Mouse (Mus musculus): ENCODE measurements at regions not wholly inside any gene's neighbourhood (a gene's known extent, or its start where the extent isn't known, plus 50 kb on each side); places are given as distances from the start of the nearest gene placed in this dataset.
"Not testable (repeated sequence)": the region's sequence is repeated elsewhere in the genome, so short reads cannot be mapped to it uniquely, and the experiment has no call there.

GRCm38 (mm10) chr10:49985038-49985437 is 196.5 kb upstream of the Grik2 start:
- no peak overlapping the region for H3K4me2 ChIP-seq (ENCODE audit: low read length)
- no peak overlapping the region for H3K4me3 ChIP-seq (replicated peaks; ENCODE audit: low read depth, low read length)
- H3K27ac ChIP-seq, result no peak overlapping the region
- H3K9me3 ChIP-seq (replicated peaks; ENCODE audit: low read length), result no peaks in the 10 kb centered on the region
- H3K4me1 ChIP-seq (replicated peaks; ENCODE audit: insufficient read depth, low read length), result no peaks in the 10 kb centered on the region
- ATAC-seq (replicated peaks; ENCODE audit: low FRiP score, low read depth) (no peak), DNase-seq (ENCODE audit: low spot score) (no peak)
- H3K9ac ChIP-seq (ENCODE audit: low read depth, low read length), result no peak overlapping the region
- no peaks in the 10 kb centered on the region for H3K36me3 ChIP-seq (ENCODE audit: insufficient read depth, low read length)
- WGBS, result 68% methylated on average over 2 of the region's 2 CpGs
- no peaks in the 10 kb centered on the region for H3K27me3 ChIP-seq (ENCODE audit: insufficient read depth, low read length)
- no peak for TF ChIP-seq CTCF (IDR thresholded peaks at IDR 0.05; ENCODE audit: low read depth)

DNA sequence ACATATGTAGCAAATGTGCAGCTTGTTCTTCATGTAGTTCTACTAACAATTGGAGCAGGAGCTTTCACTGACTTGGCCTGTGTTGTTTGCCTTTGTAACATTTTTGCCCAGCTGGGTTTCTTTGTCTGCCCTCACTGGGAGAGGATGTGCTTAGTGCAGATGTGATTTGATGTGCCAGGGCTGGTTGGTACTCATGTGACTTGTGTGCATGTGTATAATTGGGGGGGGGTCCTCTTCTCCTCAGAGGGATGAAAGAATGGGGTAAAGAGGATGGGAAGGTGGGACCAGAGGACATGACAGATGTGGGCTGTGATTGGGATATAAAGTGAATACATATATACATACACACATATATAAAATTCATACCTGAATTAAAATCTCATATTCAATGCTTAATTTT is 163.9 kb upstream of the Grik2 start:
- Histone ChIP-seq H3K9ac (ENCODE audit: low read depth, low read length) (no peak overlapping the region), H3K4me2 (ENCODE audit: low read length) (no peak overlapping the region), H3K36me3 (ENCODE audit: insufficient read depth, low read length) (no peaks in the 10 kb centered on the region), H3K27ac (no peak overlapping the region), H3K9me3 (replicated peaks; ENCODE audit: low read length) (no peaks in the 10 kb centered on the region), H3K27me3 (ENCODE audit: insufficient read depth, low read length) (no peaks in the 10 kb centered on the region), H3K4me3 (replicated peaks; ENCODE audit: low read depth, low read length) (no peak overlapping the region), H3K4me1 (replicated peaks; ENCODE audit: insufficient read depth, low read length) (no peaks in the 10 kb centered on the region)
- ATAC-seq (replicated peaks; ENCODE audit: low FRiP score, low read depth) (no peak), DNase-seq (ENCODE audit: low spot score) (no peak)
- no peak for TF ChIP-seq CTCF (IDR thresholded peaks at IDR 0.05; ENCODE audit: low read depth)

GRCm38 (mm10) chr10:49937305-49937704 is 148.7 kb upstream of the Grik2 start:
- not testable (repeated sequence) for H3K4me3 ChIP-seq (replicated peaks; ENCODE audit: low read depth, low read length); H3K9ac ChIP-seq (ENCODE audit: low read depth, low read length); DNase-seq (ENCODE audit: low spot score); H3K4me1 ChIP-seq (replicated peaks; ENCODE audit: insufficient read depth, low read length); H3K36me3 ChIP-seq (ENCODE audit: insufficient read depth, low read length); H3K9me3 ChIP-seq (replicated peaks; ENCODE audit: low read length); H3K27ac ChIP-seq; H3K4me2 ChIP-seq (ENCODE audit: low read length); H3K27me3 ChIP-seq (ENCODE audit: insufficient read depth, low read length)
- WGBS, result 83% methylated on average over 2 of the region's 2 CpGs
- 0 out of 2 replicates have a peak, but pooled peaks have one; percentile 36 for ATAC-seq (replicated peaks; ENCODE audit: low FRiP score, low read depth)

DNA sequence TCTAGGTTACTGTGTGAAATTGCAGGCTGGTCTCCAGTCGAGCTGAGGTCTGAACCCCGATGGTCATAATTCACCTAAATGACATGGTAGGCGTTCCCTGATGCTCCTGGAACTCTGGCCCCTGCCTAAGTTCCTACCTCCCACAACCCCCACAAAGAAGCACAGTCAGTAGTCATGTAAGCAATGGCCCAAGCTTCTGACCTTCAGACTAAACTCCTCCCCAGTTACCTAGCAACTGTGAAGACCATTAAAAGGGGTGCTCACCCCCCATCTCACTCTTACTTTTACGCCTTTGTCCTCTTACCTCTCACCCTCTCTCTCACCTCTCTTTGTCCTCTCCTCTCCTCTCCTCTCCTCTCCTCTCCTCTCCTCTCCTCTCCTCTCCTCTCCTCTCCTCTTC is 120.6 kb upstream of the Grik2 start:
- not testable (repeated sequence) for H3K27me3 ChIP-seq (ENCODE audit: insufficient read depth, low read length)

DNA sequence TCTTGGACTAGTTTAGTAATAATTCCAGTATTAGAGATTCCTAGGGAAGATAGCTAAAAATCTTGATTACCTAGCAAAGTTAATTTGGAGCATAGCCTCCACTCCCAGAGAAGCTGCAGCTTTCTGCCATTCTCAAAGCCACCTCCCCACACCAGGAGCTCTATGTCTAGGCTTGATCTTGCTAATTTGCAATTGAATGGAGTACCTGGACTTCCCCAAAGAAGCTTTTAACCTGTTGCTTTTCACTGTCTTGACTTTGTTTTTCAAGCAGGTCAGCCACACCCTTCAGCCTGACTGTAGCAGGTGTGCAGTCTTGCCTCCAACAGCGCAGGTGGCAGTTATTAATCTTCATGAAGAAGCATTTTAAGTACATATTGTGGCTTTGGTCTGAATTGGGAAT is 119.6 kb upstream of the Grik2 start:
- not testable (repeated sequence) for H3K9ac ChIP-seq (ENCODE audit: low read depth, low read length); H3K27me3 ChIP-seq (ENCODE audit: insufficient read depth, low read length); H3K9me3 ChIP-seq (replicated peaks; ENCODE audit: low read length); H3K4me1 ChIP-seq (replicated peaks; ENCODE audit: insufficient read depth, low read length); DNase-seq (ENCODE audit: low spot score); H3K27ac ChIP-seq; H3K36me3 ChIP-seq (ENCODE audit: insufficient read depth, low read length); ATAC-seq (replicated peaks; ENCODE audit: low FRiP score, low read depth); H3K4me2 ChIP-seq (ENCODE audit: low read length); H3K4me3 ChIP-seq (replicated peaks; ENCODE audit: low read depth, low read length)
- WGBS, result 77% methylated on average over 1 of the region's 1 CpGs

More for the DNA sequence above, 120.6 kb upstream of the Grik2 start:
- not testable (repeated sequence) for DNase-seq (ENCODE audit: low spot score); H3K9ac ChIP-seq (ENCODE audit: low read depth, low read length); H3K9me3 ChIP-seq (replicated peaks; ENCODE audit: low read length); H3K27ac ChIP-seq; H3K4me2 ChIP-seq (ENCODE audit: low read length); H3K4me1 ChIP-seq (replicated peaks; ENCODE audit: insufficient read depth, low read length); H3K36me3 ChIP-seq (ENCODE audit: insufficient read depth, low read length); ATAC-seq (replicated peaks; ENCODE audit: low FRiP score, low read depth); H3K4me3 ChIP-seq (replicated peaks; ENCODE audit: low read depth, low read length)
- 59% methylated on average over 4 of the region's 4 CpGs for WGBS

- H3K36me3 ChIP-seq (ENCODE audit: insufficient read depth, low read length); H3K9me3 ChIP-seq (replicated peaks; ENCODE audit: low read length); H3K27me3 ChIP-seq (ENCODE audit: insufficient read depth, low read length); DNase-seq (ENCODE audit: low spot score); ATAC-seq (replicated peaks; ENCODE audit: low FRiP score, low read depth); H3K9ac ChIP-seq (ENCODE audit: low read depth, low read length); H3K4me2 ChIP-seq (ENCODE audit: low read length); H3K27ac ChIP-seq; H3K4me3 ChIP-seq (replicated peaks; ENCODE audit: low read depth, low read length); H3K4me1 ChIP-seq (replicated peaks; ENCODE audit: insufficient read depth, low read length): not testable (repeated sequence)
- WGBS, result 100% methylated on average over 1 of the region's 1 CpGs
These were observed 116.1 kb upstream of the Grik2 start for GRCm38 (mm10) chr10:49904626-49905025.

- ATAC-seq (replicated peaks; ENCODE audit: low FRiP score, low read depth), result no peak
- H3K9ac ChIP-seq (ENCODE audit: low read depth, low read length), result no peak overlapping the region
- H3K36me3 ChIP-seq (ENCODE audit: insufficient read depth, low read length), result no peaks in the 10 kb centered on the region
- no peak for TF ChIP-seq CTCF (IDR thresholded peaks at IDR 0.05; ENCODE audit: low read depth)
- 74% methylated on average over 3 of the region's 3 CpGs for WGBS
- H3K4me2 ChIP-seq (ENCODE audit: low read length), result no peak overlapping the region
- H3K27me3 ChIP-seq (ENCODE audit: insufficient read depth, low read length), result no peaks in the 10 kb centered on the region
- H3K4me1 ChIP-seq (replicated peaks; ENCODE audit: insufficient read depth, low read length), result no peaks in the 10 kb centered on the region
- H3K9me3 ChIP-seq (replicated peaks; ENCODE audit: low read length), result no peaks in the 10 kb centered on the region
- no peak for DNase-seq (ENCODE audit: low spot score)
- H3K4me3 ChIP-seq (replicated peaks; ENCODE audit: low read depth, low read length), result no peak overlapping the region
- no peak overlapping the region for H3K27ac ChIP-seq
These were observed 106.9 kb upstream of the Grik2 start for GRCm38 (mm10) chr10:49895436-49895835.

Measured in kidney, postnatal 0 days (tissue).